Mouse (Mus musculus) testis, adult 2 months (tissue): ENCODE measurements around the gene Aurkb.
"Not testable (repeated sequence)": the region's sequence is repeated elsewhere in the genome, so short reads cannot be mapped to it uniquely, and the experiment has no call there.

Experiments used
- CTCF ChIP-seq: fragments of 200-500 bp; IDR thresholded peaks from 2 replicates; pipeline ENCODE4 v1.5.1; 2012; ENCODE audit warnings: low read depth, mild to moderate bottlenecking, inconsistent platforms, low read length, moderate library complexity; ENCODE audit not compliant: control insufficient read depth, insufficient read depth, insufficient replicate concordance
- POLR2A ChIP-seq: fragments of 200-500 bp; IDR thresholded peaks from 2 replicates; pipeline ENCODE4 v1.6.1; 2012; ENCODE audit warnings: low read depth, mild to moderate bottlenecking, inconsistent platforms, low read length, moderate library complexity; ENCODE audit not compliant: control insufficient read depth

DNA sequence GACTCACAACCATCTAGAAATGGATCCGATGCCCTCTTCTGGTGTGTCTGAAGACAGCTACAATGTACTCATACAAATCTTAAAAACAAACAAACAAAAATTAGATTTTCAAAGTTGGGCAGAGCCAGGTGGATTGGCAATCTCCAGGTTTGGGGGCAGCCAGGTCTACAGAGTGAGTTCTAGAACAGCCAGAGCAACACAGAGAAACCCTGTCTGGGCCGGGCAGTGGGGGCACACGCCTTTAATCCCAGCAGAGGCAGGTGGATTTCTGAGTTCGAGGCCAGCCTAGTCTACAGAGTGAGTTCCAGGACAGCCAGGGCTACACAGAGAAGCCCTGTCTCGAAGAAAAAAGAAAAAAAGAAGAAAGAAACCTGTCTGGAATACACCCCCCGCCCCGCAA lies 48.4 kb downstream of the Aurkb start:
- not testable (repeated sequence) for TF ChIP-seq CTCF, POLR2A
